Mouse (Mus musculus) right cerebral cortex, postnatal 10 days (tissue): ENCODE results near the gene 3110001I22Rik.
"Not testable (repeated sequence)": the region's sequence is repeated elsewhere in the genome, so short reads cannot be mapped to it uniquely, and the experiment has no call there.

Source experiments
- DNase-seq, 2 experiments: peaks; one replicate each; pipeline ENCODE4 v3.0.0; 2021; ENCODE audit warnings: low spot score in 2 of 2

3110001I22Rik gene

DNA sequence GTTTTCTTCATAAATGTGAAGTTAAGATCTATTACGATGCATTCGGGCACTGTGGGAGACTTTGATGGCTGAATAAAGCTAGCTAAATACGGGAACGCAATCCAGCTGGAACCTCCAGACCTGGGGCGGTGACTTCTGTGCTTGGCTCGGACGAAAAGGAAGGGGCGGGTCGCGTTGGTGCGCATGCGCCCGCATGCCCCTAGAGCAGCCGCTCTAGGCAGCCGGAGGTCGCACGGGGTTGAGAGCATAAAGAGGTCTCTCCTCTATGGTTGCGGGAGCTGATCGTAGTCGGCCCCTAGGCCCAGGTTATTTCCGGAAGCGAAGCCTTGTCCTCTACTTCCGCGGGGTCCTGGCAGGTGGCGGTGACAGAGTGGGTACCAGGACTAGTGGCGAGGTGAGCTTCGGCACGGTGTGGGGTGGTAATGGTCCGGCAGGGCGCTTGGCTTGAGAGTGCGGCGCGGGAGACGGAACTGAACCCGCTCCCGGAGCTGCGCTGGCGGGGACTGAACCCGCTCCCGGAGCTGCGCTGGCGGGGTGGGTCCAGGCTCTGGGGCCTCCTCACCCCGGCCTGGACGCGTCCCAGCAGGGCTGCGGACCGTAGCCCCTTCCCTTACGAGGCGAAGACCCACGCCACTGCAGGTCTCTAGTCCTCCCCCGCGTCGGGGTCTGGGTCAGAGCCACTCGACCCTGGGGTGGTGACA lies at the start of gene 3110001I22Rik, which contains the start of gene Bfar:
Gene 3110001I22Rik, plus strand, starts transcription at position 245 of the 701 bp plus-strand sequence.
Gene Bfar, plus strand, starts transcription at position 174 of the 701 bp plus-strand sequence.
- peak; percentile 93 to 94 for DNase-seq

DNA sequence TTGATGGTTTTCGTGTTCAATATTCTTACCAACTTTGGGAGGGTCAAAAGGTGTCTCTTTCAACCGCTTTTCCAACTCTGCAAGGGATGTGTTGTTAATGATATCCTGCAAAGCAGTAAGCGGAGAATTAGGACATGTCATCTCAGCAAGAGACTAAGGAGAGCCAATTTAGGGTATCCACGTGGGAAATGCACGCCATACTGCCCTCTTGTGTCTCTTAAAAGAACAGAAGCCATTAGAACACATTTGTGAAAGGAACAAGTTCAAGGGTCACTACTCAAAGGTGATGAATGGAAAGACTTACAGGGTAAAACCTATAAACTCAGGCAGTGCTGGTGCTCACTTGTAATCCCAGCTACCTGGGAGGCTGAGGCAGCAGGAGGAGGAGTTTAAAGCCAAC lies 43.4 kb upstream of the 3110001I22Rik start:
- DNase-seq: no peak

DNA sequence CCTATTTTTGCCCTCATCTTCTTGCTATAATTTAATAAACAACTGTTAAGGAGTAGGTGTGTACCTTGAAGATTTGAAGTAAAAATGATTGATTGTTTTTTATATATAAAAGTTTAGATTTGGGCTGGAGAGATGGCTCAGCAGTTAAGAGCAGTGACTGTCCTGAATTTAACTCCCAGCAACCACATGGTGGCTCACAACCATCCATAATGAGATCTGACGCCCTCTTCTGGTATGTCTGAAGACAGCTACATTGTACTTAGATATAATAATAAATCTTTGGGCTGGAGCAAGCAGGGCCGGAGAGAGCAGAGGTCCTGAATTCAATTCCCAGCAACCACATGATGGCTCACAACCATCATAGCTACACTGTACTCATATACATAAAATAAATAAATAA lies 33.5 kb upstream of the 3110001I22Rik start:
- DNase-seq: not testable (repeated sequence)

DNA sequence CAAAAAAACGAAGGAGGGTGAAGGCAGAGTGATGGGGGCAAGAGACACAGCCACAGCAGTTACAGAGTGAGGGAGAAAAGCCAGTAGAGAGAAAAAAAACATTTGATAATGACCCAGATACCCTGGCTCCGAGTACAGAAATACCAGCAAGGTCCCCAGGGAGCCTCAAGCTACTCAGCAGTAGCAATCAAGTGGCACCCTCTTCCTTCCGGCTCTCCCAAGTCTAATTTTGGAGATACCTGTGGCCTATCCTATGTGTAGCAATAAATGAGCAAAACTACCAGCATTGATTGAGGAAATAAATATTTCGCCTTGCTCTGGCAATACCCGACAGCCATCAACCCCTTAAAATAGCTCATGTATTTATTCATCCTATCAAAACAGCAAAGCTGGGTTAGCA lies 32.2 kb upstream of the 3110001I22Rik start:
- no peak for DNase-seq

DNA sequence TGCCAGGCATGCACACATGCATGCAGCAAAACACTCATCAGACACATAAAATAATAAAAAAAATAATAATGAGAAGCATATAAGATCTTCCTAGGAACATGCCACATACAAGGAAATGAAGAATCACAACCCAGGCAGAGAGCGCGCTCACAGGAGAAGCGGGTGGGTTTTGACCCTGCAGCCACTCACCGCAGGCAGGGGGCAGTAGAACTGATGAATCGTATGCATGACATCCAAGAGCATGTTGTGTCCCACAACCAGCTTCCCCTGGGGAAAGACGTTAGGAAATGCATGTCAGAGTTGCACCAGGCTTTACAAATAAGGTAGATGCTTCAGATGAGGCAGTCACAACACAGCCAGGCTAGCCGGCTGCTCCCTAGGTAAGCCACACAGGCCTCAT lies 31.7 kb upstream of the 3110001I22Rik start:
- DNase-seq: no peak

DNA sequence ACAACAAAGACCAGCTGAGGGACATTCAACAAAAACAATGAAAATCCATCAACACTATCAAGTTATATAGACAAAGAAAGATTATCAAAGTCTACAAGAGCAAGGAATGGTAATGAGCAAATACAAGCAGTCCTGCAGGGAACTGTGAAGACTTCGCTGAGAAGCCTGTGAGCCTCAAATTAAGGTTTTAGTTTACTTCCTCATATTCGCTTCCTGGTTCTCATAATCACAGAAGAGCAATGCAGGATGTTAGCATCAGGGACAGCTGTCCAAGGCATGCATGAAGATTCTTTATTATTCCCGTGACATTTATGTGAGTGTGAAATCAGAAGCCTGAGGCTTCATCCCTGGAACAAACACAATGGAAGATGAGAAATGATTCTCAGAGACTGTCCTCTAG lies 27.3 kb upstream of the 3110001I22Rik start:
- DNase-seq: no peak

DNA sequence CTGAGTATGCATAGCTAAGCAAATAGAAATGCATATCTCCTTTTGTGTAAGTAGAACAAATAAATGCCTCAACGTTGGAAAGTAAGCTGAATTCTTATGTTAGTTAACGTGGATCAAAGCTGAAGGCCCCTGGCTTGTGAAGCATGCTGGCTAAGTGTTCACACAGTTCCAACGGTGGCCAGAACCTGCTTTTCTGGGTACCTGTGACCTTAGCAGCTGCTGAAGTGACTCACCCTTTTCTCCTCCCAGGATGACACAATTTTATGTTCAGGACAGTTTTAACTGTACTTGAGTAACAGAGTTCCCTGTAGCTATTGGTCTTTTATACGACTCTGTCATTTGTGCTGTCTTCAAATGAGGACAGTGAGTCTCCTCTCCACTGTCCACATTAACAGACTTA lies 25.8 kb upstream of the 3110001I22Rik start:
- DNase-seq: no peak

DNA sequence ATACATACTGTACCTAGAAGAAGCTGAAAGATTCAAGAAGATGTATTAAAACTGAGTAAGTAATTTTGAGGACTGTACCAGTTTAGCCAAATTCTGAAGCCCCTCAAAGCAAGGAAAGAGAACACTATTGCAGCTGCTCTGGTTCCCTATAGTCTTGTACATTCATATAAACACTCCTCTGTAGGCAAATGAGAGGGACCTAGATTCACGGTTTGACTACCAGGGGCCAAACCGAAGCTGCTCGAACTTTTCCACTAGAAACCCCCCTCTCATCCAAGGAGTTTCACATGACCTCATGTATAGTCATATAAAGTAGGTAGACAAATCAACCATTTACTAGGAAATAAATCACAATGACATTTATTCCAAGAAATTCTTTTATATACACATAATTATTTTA lies 12.8 kb upstream of the 3110001I22Rik start:
- DNase-seq: no peak

DNA sequence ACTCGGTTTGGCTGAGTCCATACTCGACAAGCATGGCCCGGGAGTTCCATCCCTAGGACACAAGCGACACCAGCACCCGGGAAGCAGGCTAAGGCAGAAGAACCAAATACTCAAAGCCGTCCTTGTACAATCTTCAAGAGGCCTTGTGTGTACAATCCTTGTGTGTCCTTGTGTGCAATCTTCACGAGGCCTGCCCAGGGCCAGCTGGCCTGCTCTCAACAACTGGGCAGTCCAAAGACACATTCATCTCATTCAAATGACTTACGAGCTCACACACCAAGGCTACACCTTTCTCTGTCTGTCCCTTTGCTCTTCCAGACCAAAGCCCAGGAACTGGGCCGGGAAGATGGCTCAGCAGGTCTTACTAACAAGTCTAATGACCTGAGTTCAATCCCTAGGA lies 11.0 kb upstream of the 3110001I22Rik start:
- no peak for DNase-seq

DNA sequence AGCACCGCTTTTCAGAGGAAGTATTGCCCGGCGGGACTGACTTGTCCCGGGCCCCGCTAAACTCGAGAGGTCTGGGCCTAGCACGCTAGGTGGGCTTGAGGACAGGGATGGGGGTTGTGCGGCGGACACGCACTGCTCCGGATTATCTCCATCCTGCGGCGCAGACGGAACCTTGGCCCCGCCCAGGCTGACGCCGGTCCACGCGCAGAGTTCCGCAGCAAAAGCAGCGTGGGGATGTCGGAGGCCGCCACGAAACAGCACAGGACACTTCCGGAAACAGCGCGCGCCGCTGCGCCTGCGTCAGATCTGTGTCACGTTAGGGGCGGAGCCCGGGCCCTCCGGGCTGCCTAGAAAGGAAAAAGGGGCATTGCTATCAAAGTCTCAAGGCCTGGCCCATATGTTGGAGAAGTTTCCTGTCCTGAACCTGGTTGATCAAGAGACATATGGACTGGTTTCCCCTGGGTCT lies 3.8 kb upstream of the 3110001I22Rik start, which contains the start of gene Parn:
Gene Parn, minus strand, starts transcription at position 293 of the 466 bp plus-strand sequence.
- peak; percentile 96 to 97 for DNase-seq

DNA sequence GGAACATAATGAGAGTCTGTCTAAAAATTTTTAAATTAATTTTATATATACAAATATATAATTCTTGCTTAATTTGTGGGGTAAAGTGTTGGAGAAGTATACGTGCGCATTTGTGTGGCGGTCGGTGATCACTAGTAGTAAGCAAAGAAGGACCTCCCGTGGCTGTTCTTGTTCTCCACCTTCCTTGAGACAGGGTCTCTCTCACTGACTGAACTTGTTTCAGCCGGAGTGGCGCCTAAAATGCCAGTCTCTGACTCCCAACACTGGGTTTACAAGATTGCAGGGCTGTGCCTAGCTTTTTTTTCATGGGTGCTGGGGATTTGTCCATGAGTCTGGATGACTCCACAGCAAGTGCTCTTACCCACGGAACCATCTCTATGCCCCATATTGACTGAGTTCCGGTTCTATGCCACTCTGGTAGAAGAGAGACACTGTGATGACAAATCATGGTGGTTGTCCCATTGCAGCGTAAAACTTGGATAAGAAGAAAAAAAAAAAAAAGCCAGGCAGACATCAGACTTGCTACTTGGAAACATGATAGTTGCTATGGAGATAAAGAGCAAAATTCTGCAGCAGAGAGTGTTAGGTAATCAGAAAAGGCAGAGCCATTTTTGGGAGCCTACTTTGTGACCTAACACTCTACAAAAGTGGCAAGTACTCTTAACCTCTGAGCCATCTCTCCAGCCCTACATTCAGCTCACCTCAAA lies 3.2 kb upstream of the 3110001I22Rik start:
- peak in 1 of 2 experiments; percentile 32 for DNase-seq

DNA sequence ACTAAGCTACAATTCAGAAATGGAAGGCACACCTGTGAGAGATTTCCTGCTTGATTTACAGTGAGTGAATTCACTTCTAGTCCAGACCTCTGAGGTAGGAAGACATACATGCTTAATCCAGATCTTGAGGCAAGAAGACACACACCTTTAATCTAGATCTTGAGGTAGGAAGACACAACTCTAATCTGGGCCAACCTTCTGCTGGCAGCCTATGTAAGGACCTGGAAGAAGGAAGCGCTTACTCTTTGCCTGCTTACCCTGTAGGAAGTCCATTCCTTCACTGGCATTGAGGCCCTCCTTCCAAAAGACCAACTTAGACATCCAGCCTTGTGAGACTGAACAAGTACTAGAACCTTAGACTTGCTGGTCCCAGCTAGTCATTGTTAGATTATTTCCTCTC lies 2.4 kb upstream of the 3110001I22Rik start:
- DNase-seq: no peak

DNA sequence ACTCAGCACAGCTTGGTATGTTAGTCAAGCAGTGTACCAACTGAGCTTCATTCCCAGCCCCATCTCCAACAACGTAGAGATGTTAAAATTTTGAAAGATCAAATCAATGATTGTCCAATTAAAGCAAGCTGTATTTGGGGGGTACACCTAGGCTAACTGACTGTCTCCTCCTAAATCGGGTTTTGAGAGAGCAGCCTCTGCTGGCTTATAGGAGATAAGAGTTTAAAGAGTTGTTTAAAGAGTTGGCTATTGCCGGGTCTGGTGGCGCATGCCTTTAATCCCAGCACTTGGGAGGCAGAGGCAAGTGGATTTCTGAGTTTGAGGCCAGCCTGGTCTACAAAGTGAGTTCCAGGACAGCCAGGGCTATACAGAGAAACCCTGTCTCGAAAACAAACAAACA lies 833 bp upstream of the 3110001I22Rik start:
- not testable (repeated sequence) for DNase-seq

DNA sequence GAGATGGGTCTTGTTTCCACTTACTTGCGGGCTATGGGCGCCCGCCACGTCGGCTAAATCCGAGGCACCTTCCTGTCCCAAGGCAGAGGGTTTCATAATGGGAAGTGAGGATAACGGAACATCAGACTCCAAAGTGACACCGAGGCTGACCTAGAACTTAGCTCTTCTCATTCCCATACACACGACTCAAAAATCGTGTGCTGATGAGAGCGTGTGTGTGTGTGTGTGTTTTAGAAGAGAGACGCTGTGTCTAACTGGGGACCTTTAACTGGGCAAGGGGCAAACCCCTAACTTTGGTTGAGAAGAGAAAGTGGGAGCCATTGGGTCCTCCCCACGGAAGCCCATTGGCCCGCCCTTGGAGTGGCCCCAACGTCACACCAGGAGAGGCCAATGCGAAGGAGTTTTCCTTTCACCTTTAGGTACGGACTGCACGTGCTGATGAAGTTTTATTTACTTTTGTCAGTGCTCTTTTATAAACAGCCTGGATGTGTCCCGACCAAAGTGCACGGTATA lies 713 bp downstream of the 3110001I22Rik start:
- DNase-seq: peak; percentile 60 to 62

DNA sequence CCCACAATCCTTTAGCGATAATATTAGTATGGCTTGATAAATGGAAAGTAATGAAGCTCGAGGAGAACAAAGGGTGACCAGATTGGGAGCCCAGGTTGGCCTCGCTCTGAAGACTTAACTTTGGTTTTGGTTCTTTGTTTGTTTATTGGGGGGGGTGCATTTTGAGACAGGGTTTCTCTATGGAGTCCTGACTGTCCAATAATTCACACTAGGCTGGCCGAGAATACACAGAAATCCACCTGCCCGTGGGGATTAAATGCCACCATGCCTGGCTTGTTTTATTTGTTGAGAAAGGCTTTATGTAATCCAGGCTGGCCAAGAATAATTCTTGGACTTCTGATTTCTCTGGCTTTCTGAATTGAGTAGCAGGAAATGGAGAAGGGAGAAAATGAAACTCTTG lies 1.4 kb downstream of the 3110001I22Rik start:
- no peak for DNase-seq

DNA sequence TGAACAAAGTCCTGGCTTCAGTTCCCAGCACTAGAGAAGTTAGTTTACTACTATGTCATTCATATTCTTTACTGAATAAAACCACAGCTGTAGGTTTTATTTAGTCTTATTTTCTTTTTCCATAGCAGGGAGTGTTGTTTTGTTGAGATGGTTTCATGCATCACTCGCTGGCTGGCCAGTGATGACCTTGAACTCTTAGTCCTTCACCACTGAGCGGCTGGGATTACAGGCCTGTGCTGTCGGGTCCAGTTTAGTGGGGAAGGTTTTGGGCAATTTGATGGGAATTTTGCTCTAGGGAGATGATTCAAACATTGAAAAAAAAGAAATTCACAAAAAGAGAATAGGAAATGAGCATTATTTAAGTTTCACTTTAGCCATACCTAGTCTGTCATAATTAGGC lies 2.8 kb downstream of the 3110001I22Rik start:
- no peak for DNase-seq

DNA sequence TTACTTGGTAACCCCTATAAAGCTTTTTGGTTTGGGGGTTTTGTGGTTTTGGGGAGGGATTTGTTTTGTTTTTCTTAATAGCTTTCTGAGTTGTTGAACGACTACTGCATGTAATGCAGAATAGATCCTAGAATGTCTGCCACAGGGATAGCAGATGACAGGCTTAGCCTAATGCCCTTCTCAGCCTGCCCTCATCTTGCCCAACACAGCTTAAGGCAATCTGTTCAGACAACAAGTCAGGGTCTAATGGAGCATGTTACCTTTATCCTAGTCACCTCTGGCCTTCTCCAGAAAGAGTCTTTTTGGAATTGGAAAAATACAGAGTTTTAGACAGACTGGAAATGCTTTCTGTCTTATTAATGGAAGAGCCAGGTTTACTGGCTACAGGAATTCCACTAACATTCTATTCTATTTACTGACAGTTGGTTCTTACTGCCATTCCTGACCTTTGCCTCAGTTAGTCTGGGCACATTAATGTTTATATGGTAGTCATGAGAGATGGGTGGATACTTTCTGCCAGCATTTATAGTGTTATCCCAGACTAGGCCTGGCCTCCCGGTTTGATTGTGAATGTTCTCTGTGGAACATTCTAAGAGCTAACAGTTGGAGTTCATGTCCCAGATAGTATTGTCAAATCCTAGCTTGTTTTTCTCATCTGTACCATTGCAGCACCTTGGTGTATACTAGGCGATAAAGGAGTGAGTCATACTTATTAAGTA lies 7.0 kb downstream of the 3110001I22Rik start:
- DNase-seq: no peak

DNA sequence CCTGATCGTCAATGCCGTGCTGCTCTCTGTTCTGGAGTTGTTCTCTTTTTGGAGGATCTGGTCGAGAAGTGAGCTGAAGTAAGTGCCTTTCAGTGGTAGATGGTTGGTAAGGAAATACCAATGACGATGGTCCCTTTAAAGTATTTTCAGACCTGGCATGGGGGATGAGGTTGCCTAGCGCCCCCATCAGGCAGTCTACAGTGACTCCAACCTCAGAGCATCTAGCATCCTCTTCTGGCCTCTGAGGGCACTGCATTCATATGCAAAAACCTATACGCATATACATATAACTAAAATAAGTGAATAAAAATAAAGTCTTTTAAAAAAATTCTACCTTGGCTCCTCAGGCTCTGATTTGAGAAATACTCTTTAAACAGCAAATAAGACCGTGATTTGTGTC lies 27.3 kb downstream of the 3110001I22Rik start:
- DNase-seq: no peak

DNA sequence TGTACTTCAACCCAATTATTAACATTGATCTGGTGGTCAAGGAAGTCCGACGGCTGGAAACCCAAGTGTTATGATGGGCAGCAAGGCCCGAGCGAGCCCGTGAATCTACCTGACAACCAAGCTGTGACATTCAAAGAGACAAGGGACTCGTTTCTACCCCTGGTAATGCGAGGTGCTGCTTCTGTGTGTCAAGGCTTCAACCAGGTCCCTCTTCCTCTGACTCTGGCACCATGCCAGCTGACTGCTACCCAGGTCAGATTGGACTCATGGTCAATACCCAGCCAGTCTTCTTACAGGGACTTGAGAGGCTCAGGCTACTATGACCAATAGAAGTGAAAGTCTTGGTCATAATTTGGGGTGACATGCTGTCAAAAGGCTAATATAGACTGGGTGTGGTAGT lies 30.5 kb downstream of the 3110001I22Rik start:
- no peak for DNase-seq

DNA sequence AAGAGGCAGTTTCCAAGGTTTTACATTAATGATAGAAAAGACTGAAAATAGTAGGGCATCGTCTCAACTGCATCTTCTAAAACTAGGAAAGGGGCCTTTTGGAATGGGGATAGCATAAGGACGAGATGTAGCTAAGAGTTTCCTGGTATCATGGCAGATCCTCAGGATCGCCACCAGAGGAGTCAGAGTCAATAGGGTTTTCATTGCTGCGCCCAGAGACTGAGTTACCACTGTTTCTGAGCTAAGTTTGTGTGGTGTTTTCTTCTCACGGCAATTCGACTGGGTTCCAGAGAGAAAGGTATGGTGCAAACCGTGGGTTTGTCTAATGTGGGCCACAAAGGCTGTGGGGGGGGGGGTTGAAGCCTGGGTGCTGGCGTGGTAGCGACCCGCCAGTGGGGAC lies 32.9 kb downstream of the 3110001I22Rik start:
- DNase-seq: no peak

DNA sequence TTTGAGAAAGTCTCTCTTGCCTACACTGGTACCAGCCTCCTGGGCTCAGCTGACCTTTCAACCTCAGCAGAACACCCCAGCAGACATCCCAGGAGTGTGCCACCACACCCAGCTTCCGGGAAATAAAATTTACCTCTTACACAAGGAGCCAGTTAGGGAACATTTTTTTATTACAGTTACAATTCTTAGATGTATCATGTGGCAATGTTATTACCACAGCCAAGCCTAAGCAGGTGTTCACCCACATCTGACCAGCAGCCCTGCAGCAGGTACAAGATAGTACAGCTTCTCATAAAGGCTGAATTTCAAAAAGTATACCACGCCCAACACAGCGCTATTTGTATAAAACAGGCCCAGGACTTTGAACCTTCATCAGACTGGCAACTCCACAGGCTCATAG lies 43.2 kb downstream of the 3110001I22Rik start:
- DNase-seq: no peak
